Comparison of ENCODE assay signal across 16 mouse cellular contexts in the genomic region with DNA sequence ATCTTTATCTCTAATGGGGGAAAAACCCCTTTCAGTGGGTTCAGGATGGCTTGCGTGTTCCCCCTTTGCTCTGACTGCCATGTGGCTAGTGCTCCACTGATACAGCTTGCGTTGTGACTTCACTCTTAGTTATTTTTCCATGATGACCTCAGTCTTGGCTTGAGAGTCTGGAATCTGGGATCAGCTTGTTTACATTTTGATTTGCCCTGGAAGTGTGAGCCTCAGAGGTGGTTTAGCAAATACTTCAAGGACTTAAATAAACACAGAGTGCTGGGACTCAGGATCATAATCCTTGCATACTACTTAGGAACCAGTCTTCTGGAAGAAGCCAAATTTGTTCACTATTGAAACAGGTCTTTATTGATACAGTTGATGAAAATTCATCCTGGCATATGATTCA. TPM values are rescaled to one million over a fixed set of nuclear protein-coding genes. Genes with fewer than 3 reads are reported as not detected.
DNase-seq lines count a peak whose midpoint lies in the region; ATAC-seq and TF ChIP-seq lines count a peak whose summit lies in the region.
"Had no signal": no experiment of that assay in that cellular context is flagged by ENCODE, and none has a peak within 500 bp of the region (broad histone marks: within the 10 kb centered on the region; RNA-seq: fewer than 3 reads in every experiment).

No protein-coding gene starts in this region.

- H3K36me3 ChIP-seq in intestine, embryonic 15.5 days, result no peaks in the 10 kb centered on the region
- H3K36me3 ChIP-seq in intestine, postnatal 0 days (ENCODE audit: control insufficient read depth, insufficient read depth), result no peaks in the 10 kb centered on the region
- H3K36me3 ChIP-seq in forebrain, embryonic 12.5 days (replicated peaks), result no peaks in the 10 kb centered on the region
- no peaks in the 10 kb centered on the region for H3K36me3 ChIP-seq in neural tube, embryonic 15.5 days
- H3K36me3 ChIP-seq: hindbrain, embryonic 15.5 days; midbrain, embryonic 15.5 days had no signal

- H3K27me3 ChIP-seq in intestine, embryonic 15.5 days (replicated peaks), result no peaks in the 10 kb centered on the region
- H3K27me3 ChIP-seq in intestine, postnatal 0 days (replicated peaks; ENCODE audit: control insufficient read depth, insufficient read depth, low read length), result no peaks in the 10 kb centered on the region
- no peaks in the 10 kb centered on the region for H3K27me3 ChIP-seq in forebrain, embryonic 12.5 days
- no peaks in the 10 kb centered on the region for H3K27me3 ChIP-seq in neural tube, embryonic 15.5 days (replicated peaks)
- H3K27me3 ChIP-seq: hindbrain, embryonic 15.5 days; midbrain, embryonic 15.5 days had no signal

- intact Hi-C loops in heart, postnatal 25 days (cut with DNase I), result no loop called here

- no peak overlapping the region for H3K9ac ChIP-seq in intestine, embryonic 15.5 days
- no peak overlapping the region for H3K9ac ChIP-seq in intestine, postnatal 0 days (ENCODE audit: low read depth, low read length)
- H3K9ac ChIP-seq in forebrain, embryonic 12.5 days, result no peak overlapping the region
- no peak overlapping the region for H3K9ac ChIP-seq in neural tube, embryonic 15.5 days (replicated peaks)
- H3K9ac ChIP-seq: hindbrain, embryonic 15.5 days; liver, embryonic 14.5 days; midbrain, embryonic 15.5 days had no signal

- H3K4me1 ChIP-seq in intestine, embryonic 15.5 days (replicated peaks), result no peaks in the 10 kb centered on the region
- no peaks in the 10 kb centered on the region for H3K4me1 ChIP-seq in intestine, postnatal 0 days (replicated peaks; ENCODE audit: control insufficient read depth, insufficient read depth, low read length)
- no peaks in the 10 kb centered on the region for H3K4me1 ChIP-seq in forebrain, embryonic 12.5 days
- no peaks in the 10 kb centered on the region for H3K4me1 ChIP-seq in neural tube, embryonic 15.5 days
- H3K4me1 ChIP-seq: hindbrain, embryonic 15.5 days; midbrain, embryonic 15.5 days had no signal

- peak; percentile 66; the same call in 1 of the 2 replicates for ATAC-seq in intestine, embryonic 15.5 days
- no peak for ATAC-seq in intestine, postnatal 0 days
- ATAC-seq in forebrain, embryonic 12.5 days (ENCODE audit: low FRiP score), result no peak
- ATAC-seq in neural tube, embryonic 15.5 days (ENCODE audit: low FRiP score), result no peak
- ATAC-seq: CD4-positive, CD25-positive, alpha-beta regulatory T cell, adult 4 months; midbrain, embryonic 15.5 days had no signal

- no peak overlapping the region for H3K27ac ChIP-seq in intestine, embryonic 15.5 days
- H3K27ac ChIP-seq in intestine, postnatal 0 days (ENCODE audit: low read depth, low read length), result no peak overlapping the region
- no peak overlapping the region for H3K27ac ChIP-seq in forebrain, embryonic 12.5 days
- no peak overlapping the region for H3K27ac ChIP-seq in neural tube, embryonic 15.5 days (replicated peaks)
- H3K27ac ChIP-seq: hindbrain, embryonic 15.5 days; liver, embryonic 14.5 days; midbrain, embryonic 15.5 days had no signal

- WGBS in intestine, embryonic 15.5 days, result 26% methylated on average over 2 of the region's 2 CpGs
- WGBS in intestine, postnatal 0 days, result 20% methylated on average over 2 of the region's 2 CpGs
- WGBS in forebrain, embryonic 12.5 days, result 89% methylated on average over 2 of the region's 2 CpGs
- WGBS in neural tube, embryonic 15.5 days, result 88% methylated on average over 2 of the region's 2 CpGs

- H3K4me3 ChIP-seq in intestine, embryonic 15.5 days (replicated peaks), result no peak overlapping the region
- H3K4me3 ChIP-seq in intestine, postnatal 0 days (ENCODE audit: low read depth, low read length), result no peak overlapping the region
- no peak overlapping the region for H3K4me3 ChIP-seq in forebrain, embryonic 12.5 days (replicated peaks)
- no peak overlapping the region for H3K4me3 ChIP-seq in neural tube, embryonic 15.5 days (replicated peaks)
- H3K4me3 ChIP-seq: hindbrain, embryonic 15.5 days; midbrain, embryonic 15.5 days had no signal

- H3K4me2 ChIP-seq in intestine, embryonic 15.5 days (replicated peaks), result no peak overlapping the region
- no peak overlapping the region for H3K4me2 ChIP-seq in intestine, postnatal 0 days (replicated peaks; ENCODE audit: low read depth)
- no peak overlapping the region for H3K4me2 ChIP-seq in forebrain, embryonic 12.5 days
- H3K4me2 ChIP-seq in neural tube, embryonic 15.5 days, result no peak overlapping the region
- H3K4me2 ChIP-seq: hindbrain, embryonic 15.5 days; midbrain, embryonic 15.5 days had no signal

- no peaks in the 10 kb centered on the region for H3K9me3 ChIP-seq in intestine, embryonic 15.5 days
- H3K9me3 ChIP-seq in intestine, postnatal 0 days (ENCODE audit: control insufficient read depth), result no peaks in the 10 kb centered on the region
- H3K9me3 ChIP-seq in forebrain, embryonic 12.5 days, result no peaks in the 10 kb centered on the region
- H3K9me3 ChIP-seq in neural tube, embryonic 15.5 days (replicated peaks), result no peaks in the 10 kb centered on the region
- H3K9me3 ChIP-seq: hindbrain, embryonic 15.5 days; midbrain, embryonic 15.5 days had no signal

- TF ChIP-seq CTCF in intestine, postnatal 0 days (IDR thresholded peaks at IDR 0.05; ENCODE audit: low read depth), result no peak

- DNase-seq in fibroblast of lung, adult 2 months (ENCODE audit: low read depth), result peak; percentile 36
- DNase-seq in heart, postnatal 25 days (ENCODE audit: low spot score), result peak; percentile 17
- peak; percentile 54 for DNase-seq in skeletal muscle tissue, adult 2 months (ENCODE audit: low read depth, low spot score)
- no peak for DNase-seq in neural tube, embryonic 10.5 days (ENCODE audit: extremely low spot score, low spot score)
- DNase-seq: cerebellum, adult 9-10 months; kidney, postnatal 14 days; right cerebral cortex, postnatal 25 days had no signal

RNA-seq across cellular contexts. Expression of gene Ttll7, which starts 23.8 kb away (rescaled TPM):
- polyA plus RNA-seq in intestine, embryonic 15.5 days (2015; fragmentation: Nextera tagmentation; extraction: Ambion mirVana), result 1.5 and 1.6 TPM in 2 replicates
- 1.5 and 1.6 TPM in 2 replicates for polyA plus RNA-seq in intestine, postnatal 0 days (2015; fragmentation: Nextera tagmentation; extraction: Ambion mirVana)
- 1 to 10 TPM; 3.3 to 4.7 TPM for total RNA-seq in heart, postnatal 25 days (2021)
- 5.3 and 6.1 TPM in 2 replicates for polyA plus RNA-seq in forebrain, embryonic 12.5 days (2016; fragmentation: Nextera tagmentation; extraction: Ambion mirVana)
- polyA plus RNA-seq in neural tube, embryonic 15.5 days (2015; fragmentation: Nextera tagmentation; extraction: Ambion mirVana), result 8.9 and 11.4 TPM in 2 replicates
- total RNA-seq: neutrophil, adult 5-6 weeks had no signal
- polyA plus RNA-seq: CD4-positive, CD25-positive, alpha-beta regulatory T cell, adult 4 months had no signal
